Mouse (Mus musculus) adipocyte (in vitro differentiated cells): ENCODE measurements around the gene Izumo4.
A peak's percentile ranks its signal among the peaks of the same experiment; 100 is the strongest.

ENCODE experiments used
- DNase-seq: peaks from one replicate; pipeline ENCODE4 v3.0.0-alpha.2; 2016; ENCODE audit warnings: low spot score

Gene Izumo4

GRCm38 (mm10) chr10:80687850-80688249 lies 14.1 kb upstream of the Izumo4 start:
- peak; percentile 80 for DNase-seq

- DNase-seq: no peak
Measured at GRCm38 (mm10) chr10:80692249-80693165, 9.5 kb upstream of the Izumo4 start.

DNA sequence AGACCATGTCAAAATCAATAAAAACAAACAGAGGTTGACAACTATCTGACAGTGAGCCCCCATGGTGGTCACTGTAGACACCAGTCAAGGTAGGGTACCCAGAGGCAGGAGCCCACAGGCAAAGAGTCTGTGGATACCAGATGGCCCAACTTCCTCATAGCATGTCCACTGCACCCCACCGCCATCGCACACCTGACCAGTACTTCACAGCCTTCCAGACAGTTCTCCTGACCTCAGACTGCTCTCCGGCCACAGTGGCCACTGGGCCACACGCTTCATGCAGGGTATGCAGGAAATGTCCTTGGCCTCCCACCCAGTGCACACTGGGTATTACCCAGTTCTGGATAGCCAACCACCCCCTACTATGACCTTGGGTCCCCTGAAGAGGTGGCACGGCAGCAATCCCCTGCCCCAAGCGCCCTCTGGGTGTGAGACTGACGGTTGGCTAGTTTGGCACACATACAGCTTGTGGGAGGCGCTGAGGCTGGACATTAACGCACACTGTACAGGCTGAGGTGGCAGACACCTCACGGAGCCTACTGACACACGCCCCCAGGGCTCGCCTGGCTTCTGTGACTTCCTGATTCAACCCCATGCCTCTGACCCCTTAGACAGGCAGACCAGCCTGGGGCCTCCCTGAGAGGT lies 8.5 kb upstream of the Izumo4 start:
- DNase-seq: no peak

DNA sequence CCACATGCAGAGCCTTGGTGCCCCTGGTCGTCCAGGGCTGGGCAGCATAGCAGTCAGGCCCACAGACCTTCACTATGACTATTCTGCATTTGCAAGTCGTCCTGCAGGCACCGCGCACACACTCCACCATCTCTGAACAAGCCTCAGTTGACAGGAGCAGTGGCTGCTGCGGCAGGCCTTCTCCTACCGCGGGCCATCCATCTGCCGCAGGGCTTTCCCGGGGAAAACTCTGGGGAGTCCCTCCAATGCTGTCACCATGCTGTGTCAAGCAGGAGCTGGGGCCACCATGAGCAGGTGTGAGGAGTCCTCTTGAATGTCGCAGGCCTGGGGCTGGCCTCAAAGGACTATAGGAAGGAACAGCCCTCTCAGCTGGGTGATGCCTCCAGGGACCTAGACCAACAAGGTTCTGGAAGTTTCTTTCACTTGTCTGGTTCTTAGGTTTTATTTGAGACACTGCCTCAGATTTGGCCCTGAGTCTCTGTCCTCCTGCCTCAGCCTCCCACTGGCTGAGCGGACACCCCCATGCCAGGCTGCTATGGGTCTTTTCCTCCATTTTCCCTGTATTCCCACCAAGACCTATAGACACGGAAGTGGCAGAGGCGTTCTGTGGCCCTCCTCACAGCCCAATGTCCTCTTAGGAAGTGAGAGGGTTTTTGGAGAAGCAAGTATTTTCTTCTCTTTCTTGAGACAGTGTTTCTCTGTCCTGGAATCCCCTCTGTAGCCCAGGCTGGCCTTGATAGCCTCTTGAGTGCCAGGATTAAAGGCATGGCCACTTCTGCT lies 7.6 kb upstream of the Izumo4 start:
- DNase-seq: no peak

DNA sequence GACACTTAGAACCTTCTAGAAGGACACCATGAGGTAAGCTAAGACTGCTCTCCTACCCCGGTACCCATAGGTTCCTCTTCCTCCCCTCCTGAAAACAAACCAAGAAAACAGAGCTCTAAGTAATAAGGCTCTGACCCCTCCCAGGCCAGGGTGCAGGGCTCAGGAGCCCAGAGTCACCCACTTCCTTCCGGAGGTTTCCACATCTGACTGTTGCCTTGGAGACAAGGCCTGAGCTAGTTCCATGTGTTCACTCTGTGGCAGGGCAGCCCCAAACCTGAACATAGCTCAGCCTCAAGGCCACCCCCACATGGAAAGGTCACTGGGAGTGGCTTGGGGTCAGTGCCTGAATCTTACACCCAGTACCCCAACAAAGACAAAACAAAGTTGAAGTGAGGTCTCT lies 6.8 kb upstream of the Izumo4 start:
- DNase-seq: no peak

- no peak for DNase-seq
Measured at GRCm38 (mm10) chr10:80695801-80696501, 6.0 kb upstream of the Izumo4 start.

GRCm38 (mm10) chr10:80696502-80697392 lies 5.2 kb upstream of the Izumo4 start:
- no peak for DNase-seq

DNA sequence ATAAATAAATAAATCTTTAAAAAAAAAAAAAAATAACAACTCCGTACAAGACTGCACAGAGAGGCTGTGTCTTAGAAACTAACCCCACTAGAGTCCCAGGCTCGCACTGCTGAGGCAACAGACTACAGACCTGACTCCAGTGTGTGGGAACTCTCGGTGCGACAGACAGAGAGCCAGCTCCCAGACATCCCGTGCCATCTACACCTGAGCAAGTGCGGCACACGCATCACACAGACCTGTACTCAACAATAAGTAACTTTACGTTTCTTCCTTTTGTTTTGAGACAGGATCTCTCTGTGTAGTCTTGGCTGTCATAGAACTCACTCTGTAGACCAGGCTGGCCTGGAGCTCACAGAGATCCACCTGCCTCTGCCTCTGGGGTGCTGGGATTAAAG lies 4.6 kb upstream of the Izumo4 start:
- DNase-seq: no peak

DNA sequence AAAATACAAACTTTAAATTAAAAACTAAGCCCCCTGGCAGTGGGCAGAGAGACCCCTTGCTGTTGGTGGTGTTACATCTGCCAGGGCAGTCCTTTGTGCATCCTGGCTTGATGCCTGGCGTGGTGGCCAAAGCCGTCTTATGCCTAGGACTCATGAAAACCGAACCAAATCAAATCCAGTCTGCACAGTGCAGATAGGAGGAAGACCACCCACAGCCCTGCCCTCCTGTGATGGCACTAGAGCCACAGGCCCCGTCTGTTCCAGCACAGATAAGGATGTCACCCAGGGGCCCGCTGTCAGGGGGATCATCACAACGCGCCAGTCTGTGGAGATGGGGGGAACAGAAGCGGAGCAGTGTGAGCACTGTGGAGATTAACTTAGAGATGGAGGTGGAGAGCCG lies 4.2 kb upstream of the Izumo4 start:
- DNase-seq: no peak

GRCm38 (mm10) chr10:80698605-80699004 lies 3.4 kb upstream of the Izumo4 start:
- no peak for DNase-seq

DNA sequence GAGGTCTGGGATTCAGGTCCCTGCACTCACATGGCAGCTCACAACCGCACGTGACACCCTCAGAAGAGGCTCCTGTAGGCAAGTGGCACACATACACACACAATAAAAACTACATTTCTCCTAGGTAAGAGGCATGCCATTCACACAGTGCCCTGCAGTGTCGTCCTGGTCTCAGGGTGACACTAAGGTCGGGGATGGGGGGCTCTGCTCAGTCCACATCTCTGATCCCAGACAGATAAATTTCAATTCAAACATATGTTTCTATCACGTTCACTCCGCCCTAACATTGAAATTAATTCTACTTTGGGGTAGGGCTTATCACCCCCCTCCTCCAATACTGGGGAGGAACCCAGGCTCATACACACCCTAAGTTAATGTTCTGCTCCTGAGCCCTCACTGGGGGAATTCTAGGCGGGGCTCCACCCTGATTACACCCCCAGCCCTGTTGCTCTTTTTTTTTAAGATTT lies 1.9 kb upstream of the Izumo4 start:
- DNase-seq: no peak

GRCm38 (mm10) chr10:80700732-80701131 lies 1.3 kb upstream of the Izumo4 start:
- DNase-seq: no peak

- DNase-seq: peak; percentile 96
Measured at GRCm38 (mm10) chr10:80702536-80703390, 779 bp downstream of the Izumo4 start.

DNA sequence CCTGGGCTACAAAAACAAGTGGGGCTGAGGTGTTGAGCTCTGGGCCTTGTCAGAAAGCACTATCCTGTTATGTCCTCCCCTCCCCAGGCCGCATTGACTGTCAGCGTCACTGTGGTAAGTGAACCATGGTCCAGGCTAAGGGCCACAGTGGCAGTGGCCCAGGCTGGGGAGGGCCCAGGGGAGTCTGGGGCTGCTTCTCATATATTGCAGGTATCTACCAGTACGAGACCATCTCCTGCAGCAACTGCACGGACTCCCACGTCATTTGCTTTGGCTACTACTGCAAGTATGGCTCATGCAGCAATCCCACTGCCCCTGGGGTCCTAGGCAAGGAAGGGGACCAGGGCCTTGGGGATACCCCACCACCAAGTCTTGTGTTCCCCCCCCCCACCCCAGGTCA lies 1.7 kb downstream of the Izumo4 start:
- no peak for DNase-seq

DNA sequence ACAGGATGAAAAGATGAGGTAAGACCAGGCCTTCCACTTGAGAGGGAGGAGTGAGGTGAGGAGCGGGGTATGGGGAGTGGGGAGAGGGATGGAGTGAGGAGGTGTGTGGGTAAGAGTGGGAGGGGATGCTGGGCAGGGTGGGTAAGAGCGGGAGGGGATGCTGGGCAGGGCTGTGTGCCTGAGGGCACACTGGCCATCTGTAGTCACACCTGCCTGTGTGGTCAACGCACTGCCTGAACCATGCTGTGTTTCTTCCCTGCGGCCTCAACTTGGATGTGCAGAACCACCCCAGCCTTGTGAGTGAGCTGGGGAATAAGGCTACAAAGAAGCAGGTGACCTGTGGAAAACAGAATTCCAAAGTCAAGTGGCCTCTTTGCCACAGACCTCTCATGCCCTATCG lies 2.4 kb downstream of the Izumo4 start:
- DNase-seq: no peak

DNA sequence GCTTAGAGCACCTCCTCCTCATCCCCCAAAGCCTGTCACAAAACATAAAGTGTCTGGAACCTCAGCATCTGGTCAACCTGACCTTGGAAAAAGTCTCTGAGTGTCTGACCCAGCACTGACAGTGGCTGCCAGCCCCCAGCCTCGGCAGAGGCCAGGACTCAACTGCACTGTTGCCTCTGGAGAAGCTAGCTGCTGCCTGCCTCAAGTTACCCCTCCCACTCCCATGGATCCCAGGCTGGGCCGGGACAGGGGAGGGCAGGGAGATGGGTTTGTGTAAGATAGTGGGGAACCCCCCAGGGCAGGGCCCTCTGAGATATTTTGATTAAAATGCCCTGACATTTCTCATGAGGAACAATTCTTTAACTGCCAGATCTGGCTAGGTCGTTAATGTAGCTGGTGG lies 3.0 kb downstream of the Izumo4 start:
- DNase-seq: no peak

- no peak for DNase-seq
Measured at GRCm38 (mm10) chr10:80705479-80705878, 3.5 kb downstream of the Izumo4 start.

DNA sequence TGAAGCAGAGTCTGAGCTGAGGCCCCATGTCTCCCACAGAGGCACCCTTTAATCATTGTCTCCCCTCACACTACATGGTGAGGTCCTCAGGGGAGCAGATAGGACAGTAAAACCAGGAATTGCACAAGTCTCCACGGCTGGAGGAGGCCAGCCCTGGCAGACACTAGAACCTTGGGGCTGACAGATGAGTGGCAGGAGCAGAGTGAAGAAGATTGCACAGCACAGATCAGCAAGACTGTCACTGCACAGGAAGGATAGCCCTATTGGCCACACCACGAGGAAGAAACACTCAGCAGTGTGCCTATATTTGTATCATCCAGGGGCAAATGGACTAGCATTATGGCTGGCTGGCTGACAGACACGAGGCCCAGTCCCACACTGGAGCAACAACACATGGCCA lies 8.8 kb downstream of the Izumo4 start:
- no peak for DNase-seq

GRCm38 (mm10) chr10:80717281-80717680 lies 15.3 kb downstream of the Izumo4 start:
- DNase-seq: no peak
